8 mouse cellular contexts compared by ENCODE assay signal in genomic region chr17:33746011-33746410, GRCm38 (mm10). TPM values are rescaled to one million over a fixed set of nuclear protein-coding genes. Genes with fewer than 3 reads are reported as not detected.
DNase-seq lines count a peak whose midpoint lies in the region; ATAC-seq lines count a peak whose summit lies in the region.

No protein-coding gene starts in this region.

- H3K4me1 ChIP-seq in lung, embryonic 16.5 days (replicated peaks; ENCODE audit: control insufficient read depth, insufficient read depth, low read length): no peaks in the 10 kb centered on the region
- no peaks in the 10 kb centered on the region for H3K4me1 ChIP-seq in neural tube, embryonic 15.5 days

- no peak overlapping the region for H3K27ac ChIP-seq in lung, embryonic 16.5 days (ENCODE audit: low read length)
- H3K27ac ChIP-seq in neural tube, embryonic 15.5 days (replicated peaks): no peak overlapping the region

- no peak overlapping the region for H3K9ac ChIP-seq in lung, embryonic 16.5 days (ENCODE audit: low read length)
- no peak overlapping the region for H3K9ac ChIP-seq in neural tube, embryonic 15.5 days (replicated peaks)

- no peaks in the 10 kb centered on the region for H3K9me3 ChIP-seq in lung, embryonic 16.5 days (ENCODE audit: control insufficient read depth, low read length)
- H3K9me3 ChIP-seq in neural tube, embryonic 15.5 days (replicated peaks): no peaks in the 10 kb centered on the region

- peak; percentile 64 for ATAC-seq in lung, embryonic 16.5 days (ENCODE audit: low read depth)
- no peak for ATAC-seq in neural tube, embryonic 15.5 days (ENCODE audit: low FRiP score)

- H3K4me3 ChIP-seq in lung, embryonic 16.5 days (ENCODE audit: low read length): no peak overlapping the region
- no peak overlapping the region for H3K4me3 ChIP-seq in neural tube, embryonic 15.5 days (replicated peaks)

- WGBS in lung, embryonic 16.5 days: 58% methylated on average over 2 of the region's 2 CpGs
- 79% methylated on average over 2 of the region's 2 CpGs for WGBS in neural tube, embryonic 15.5 days

- intact Hi-C loops in heart, postnatal 14 days (cut with DNase I): loop anchor here (2.0 kb wide), 1 partner anchor 55 kb away; no protein-coding TSS in a partner anchor

- peaks cover 25% of the 10 kb centered on the region for H3K36me3 ChIP-seq in lung, embryonic 16.5 days (ENCODE audit: control insufficient read depth, insufficient read depth, low read length)
- H3K36me3 ChIP-seq in neural tube, embryonic 15.5 days: peaks cover 45% of the 10 kb centered on the region

- DNase-seq in layer of hippocampus, adult 11-12 months (ENCODE audit: low spot score): peak; percentile 29
- no peak for DNase-seq in layer of hippocampus, adult 9-11 months
- DNase-seq in brain, adult 2 months (ENCODE audit: low read depth, low spot score): peak; percentile 80
- DNase-seq in heart, postnatal 14 days: peak; percentile 37 to 64
- DNase-seq in ovary, postnatal 36 days (ENCODE audit: low spot score): no peak
- DNase-seq in cerebellum, postnatal 36 days: no peak

- no peak overlapping the region for H3K4me2 ChIP-seq in lung, embryonic 16.5 days (ENCODE audit: low read depth, low read length)
- no peak overlapping the region for H3K4me2 ChIP-seq in neural tube, embryonic 15.5 days

- H3K27me3 ChIP-seq in lung, embryonic 16.5 days (ENCODE audit: control insufficient read depth, insufficient read depth, low read depth, low read length): no peaks in the 10 kb centered on the region
- H3K27me3 ChIP-seq in neural tube, embryonic 15.5 days (replicated peaks): no peaks in the 10 kb centered on the region

RNA-seq across cellular contexts. Expression of gene Rab11b, which starts 14.3 kb away (rescaled TPM):
- total RNA-seq in heart, postnatal 14 days (2021): 100 to 1,000 TPM; 271 to 275 TPM
- 279 and 289 TPM in 2 replicates for polyA plus RNA-seq in lung, embryonic 16.5 days (2015; fragmentation: Nextera tagmentation; extraction: Ambion mirVana)
- polyA plus RNA-seq in neural tube, embryonic 15.5 days (2015; fragmentation: Nextera tagmentation; extraction: Ambion mirVana): 519 and 596 TPM in 2 replicates

RNA-seq across cellular contexts. Expression of gene March2, which starts 27.5 kb away (rescaled TPM):
- 100 to 1,000 TPM; 160 to 167 TPM for total RNA-seq in heart, postnatal 14 days (2021)
- 61.8 and 72.0 TPM in 2 replicates for polyA plus RNA-seq in lung, embryonic 16.5 days (2015; fragmentation: Nextera tagmentation; extraction: Ambion mirVana)
- polyA plus RNA-seq in neural tube, embryonic 15.5 days (2015; fragmentation: Nextera tagmentation; extraction: Ambion mirVana): 77.4 and 81.5 TPM in 2 replicates

RNA-seq across cellular contexts. Expression of gene Angptl4, which starts 35.6 kb away (rescaled TPM):
- total RNA-seq in heart, postnatal 14 days (2021): 10 to 100 TPM; 20.5 to 31.6 TPM
- 46.1 and 48.3 TPM in 2 replicates for polyA plus RNA-seq in lung, embryonic 16.5 days (2015; fragmentation: Nextera tagmentation; extraction: Ambion mirVana)
- 21.6 and 23.3 TPM in 2 replicates for polyA plus RNA-seq in neural tube, embryonic 15.5 days (2015; fragmentation: Nextera tagmentation; extraction: Ambion mirVana)

RNA-seq across cellular contexts. Expression of gene Hnrnpm, which starts 59.4 kb away (rescaled TPM):
- 100 to 1,000 TPM; 101 to 111 TPM for total RNA-seq in heart, postnatal 14 days (2021)
- polyA plus RNA-seq in lung, embryonic 16.5 days (2015; fragmentation: Nextera tagmentation; extraction: Ambion mirVana): 315 and 351 TPM in 2 replicates
- polyA plus RNA-seq in neural tube, embryonic 15.5 days (2015; fragmentation: Nextera tagmentation; extraction: Ambion mirVana): 161 and 203 TPM in 2 replicates

Comparison
In these comparisons a context has a peak if more than half of its experiments do, and no peak if none do; other contexts are left out.
1. DNase-seq: peak in layer of hippocampus, adult 11-12 months (single experiment), brain, adult 2 months (single experiment) and heart, postnatal 14 days (2 of 2); none in layer of hippocampus, adult 9-11 months (single experiment), ovary, postnatal 36 days (single experiment) and cerebellum, postnatal 36 days (0 of 2).